Mouse (Mus musculus): Measurements from ENCODE around the gene Sel1l2. TPM values are rescaled to one million over a fixed set of nuclear protein-coding genes. Genes with fewer than 3 reads are reported as not detected.

Gene Sel1l2
- total RNA-seq (2021), result not detected
- long read RNA-seq, experiment 1, partial matches to known transcripts, result 0 of 5 reads
- long read RNA-seq, experiment 1, other reads (novel, unspliced or antisense), result 5 of 5 reads
- long read RNA-seq, experiment 2, partial matches to known transcripts, result 0 of 4 reads
- long read RNA-seq, experiment 2, other reads (novel, unspliced or antisense), result 4 of 4 reads

GRCm38 (mm10) chr2:140389525-140389924, at the start of gene Sel1l2:
Gene Sel1l2, minus strand, starts transcription at chr2:140389706.
- DNase-seq, result no peak

GRCm38 (mm10) chr2:140439081-140439480, 49.6 kb upstream of the Sel1l2 start:
- DNase-seq, result no peak

DNA sequence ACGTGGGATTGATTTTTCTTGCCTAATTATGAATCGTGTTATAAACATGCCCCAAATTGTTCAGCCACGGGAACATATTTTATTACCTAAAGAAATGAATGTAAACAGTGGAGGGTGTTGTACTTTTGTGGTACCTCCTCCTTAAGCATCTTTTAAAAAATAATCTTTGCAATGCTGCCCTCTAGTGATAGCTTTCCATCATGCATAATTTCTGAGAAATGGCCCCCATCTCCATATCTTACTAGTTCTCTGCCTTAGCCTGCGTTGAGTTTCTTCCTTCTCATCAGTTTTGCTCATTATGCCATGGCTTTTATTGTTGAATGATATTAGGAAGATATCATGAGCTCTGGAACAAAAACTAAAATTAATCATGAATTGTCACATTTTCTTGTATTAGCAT, 37.8 kb upstream of the Sel1l2 start:
- no peak for DNase-seq

- DNase-seq, result no peak
Observed at GRCm38 (mm10) chr2:140425844-140426243, 36.3 kb upstream of the Sel1l2 start.

DNA sequence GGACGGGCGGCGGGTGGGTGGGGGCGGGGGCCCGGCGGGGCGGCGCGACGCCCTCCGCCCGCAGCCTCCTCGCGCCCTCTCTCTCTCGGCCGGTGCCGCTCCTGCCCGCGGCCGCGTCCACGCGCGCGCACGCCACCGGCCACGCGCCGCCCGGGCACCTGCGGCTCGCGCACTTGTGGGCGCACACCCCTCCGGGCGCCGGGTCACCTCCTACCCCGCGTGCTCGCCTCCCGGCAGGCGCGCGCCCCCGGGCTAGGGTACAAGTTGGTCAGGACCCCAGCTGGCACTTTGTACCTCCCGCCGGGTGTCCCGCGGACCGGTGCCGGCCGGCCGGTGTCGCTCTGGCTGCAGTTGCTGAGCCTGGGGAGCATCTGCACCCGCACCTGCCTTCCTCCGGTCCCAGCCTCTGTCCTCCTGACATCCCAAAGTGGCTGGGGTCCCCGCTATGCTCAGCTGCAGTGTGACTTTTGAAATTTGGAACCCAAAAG, 6.3 kb upstream of the Sel1l2 start:
- DNase-seq, result peak; percentile 43

GRCm38 (mm10) chr2:140395179-140395578, 5.7 kb upstream of the Sel1l2 start, which contains the start of gene Macrod2:
Gene Macrod2, plus strand, starts transcription at chr2:140395309.
- DNase-seq, result peak; percentile 98

DNA sequence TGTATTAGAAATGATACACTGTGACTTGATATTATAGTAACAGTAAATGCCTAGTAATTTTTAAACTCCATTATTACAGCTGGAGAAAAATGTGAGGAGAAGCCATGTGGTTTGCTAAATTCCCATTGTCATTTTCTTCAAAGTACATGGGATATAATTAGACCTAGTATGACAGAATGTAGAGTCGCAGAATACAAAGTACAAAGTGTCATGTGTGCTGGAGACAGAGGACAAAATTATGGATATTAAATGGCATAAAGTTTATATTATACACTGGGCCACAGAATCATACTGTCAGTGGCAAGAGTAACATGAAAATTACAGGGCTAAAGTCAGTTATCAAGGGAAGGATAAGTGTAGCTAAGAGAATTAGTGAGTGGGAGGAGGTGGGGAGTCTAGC, 24.7 kb downstream of the Sel1l2 start:
- DNase-seq, result no peak

- no peak for DNase-seq
Observed at GRCm38 (mm10) chr2:140359905-140360304, 29.6 kb downstream of the Sel1l2 start.

GRCm38 (mm10) chr2:140342394-140342793, 47.1 kb downstream of the Sel1l2 start:
- no peak for DNase-seq

GRCm38 (mm10) chr2:140330508-140331306, 58.8 kb downstream of the Sel1l2 start:
- no peak for DNase-seq

DNA sequence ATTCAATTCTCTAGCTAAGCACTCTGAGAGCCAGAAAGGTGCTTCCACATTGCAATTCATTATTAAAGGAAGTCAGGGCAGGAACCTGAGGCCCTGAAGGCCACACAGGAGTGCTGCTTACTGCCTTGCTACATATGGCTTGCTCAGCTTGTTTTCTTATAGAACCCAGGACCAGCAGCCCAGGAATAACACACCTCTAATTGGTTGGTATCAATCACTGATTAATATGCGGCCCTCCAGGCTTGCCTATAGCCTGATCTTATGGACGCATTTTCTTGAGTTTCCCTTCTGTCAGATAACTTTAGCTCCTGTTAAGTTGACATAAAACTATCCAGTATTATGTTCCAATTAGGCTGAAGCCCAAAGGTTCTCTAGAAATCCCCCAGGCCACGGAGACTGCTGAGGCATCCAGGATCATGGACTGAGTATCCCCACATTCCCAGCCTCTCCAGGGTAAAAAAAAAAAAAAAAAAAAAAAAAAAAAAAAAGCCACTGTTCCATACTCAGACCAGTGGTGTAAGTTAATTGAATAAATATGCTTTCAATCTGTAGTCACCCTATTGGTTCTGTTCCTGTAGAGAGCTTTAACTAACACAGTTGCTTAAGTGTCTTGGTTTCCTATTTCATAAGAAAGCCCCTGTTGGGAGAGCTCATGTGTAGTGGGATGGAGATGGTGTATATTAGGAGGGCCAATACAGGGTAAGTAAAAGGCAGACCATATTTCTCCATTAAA, 86.4 kb downstream of the Sel1l2 start:
- no peak for DNase-seq

- DNase-seq, result no peak
Observed at GRCm38 (mm10) chr2:140297155-140297554, 92.4 kb downstream of the Sel1l2 start.

- DNase-seq, result no peak
Observed at GRCm38 (mm10) chr2:140293820-140294219, 95.7 kb downstream of the Sel1l2 start.

DNA sequence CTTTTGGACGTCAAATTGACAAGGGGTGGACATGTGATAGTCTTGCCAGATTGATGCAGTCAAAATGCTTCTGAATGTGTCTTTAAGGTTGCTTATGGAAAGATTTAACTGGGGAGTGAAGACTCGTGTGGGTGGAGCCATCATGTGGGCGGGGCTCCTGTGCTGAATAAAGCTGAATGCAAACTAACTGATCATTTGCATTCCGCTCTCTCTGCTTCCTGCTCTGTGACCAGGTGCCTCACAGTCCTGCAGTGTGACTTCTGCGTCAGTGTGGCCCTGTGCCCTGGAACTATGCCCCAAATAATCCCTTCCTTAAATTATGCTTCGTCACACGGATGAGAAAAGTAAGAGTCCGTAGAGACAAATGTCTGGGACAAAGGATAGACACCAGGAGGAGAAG, 108.7 kb downstream of the Sel1l2 start:
- DNase-seq, result no peak

DNA sequence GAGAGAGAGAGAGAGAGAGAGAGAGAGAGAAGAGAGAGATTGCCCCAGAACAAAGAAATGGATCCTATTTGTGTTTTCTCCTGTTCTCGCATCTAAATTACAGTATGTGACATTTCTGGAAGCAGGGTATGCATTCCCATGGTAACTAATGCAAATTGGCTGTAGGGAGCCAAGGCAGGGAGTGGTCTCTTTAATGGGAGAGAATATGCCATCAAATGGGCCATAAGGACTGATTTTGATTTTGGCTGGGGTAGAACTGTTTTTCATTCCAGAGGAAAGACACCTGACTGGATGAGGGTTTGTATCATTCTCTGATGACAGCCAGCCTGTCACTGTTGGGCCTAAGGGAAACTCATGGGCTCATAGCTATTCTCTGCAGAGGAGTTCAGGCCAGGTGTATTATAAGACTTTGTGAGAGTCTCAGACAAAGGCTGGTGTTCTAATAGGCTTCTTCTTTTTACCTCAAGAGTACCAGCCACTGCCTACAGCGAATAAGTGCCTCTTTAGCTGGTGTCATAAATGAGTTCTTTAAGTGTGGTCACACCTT, 133.8 kb downstream of the Sel1l2 start:
- no peak for DNase-seq

DNA sequence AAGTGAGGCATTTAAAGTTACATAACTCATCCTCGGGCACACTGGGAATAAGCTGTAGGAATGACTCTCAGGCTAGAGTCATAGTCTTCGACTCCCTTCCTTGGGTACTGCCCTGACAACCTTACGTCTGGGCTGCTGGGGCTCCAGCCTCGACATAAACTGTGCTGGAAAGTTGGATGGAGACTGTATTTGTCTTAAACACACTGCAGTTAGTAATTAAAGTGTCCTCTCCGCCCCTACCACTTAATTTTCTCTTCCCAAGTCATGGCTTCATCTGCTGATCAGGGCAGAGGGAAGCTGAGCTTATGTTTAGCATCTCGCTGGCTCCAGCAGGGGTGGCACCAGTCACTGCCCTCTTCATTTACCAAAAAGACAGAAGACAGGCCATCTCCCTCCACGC, 135.2 kb downstream of the Sel1l2 start:
- DNase-seq, result no peak

- DNase-seq, result no peak
Observed at GRCm38 (mm10) chr2:140243105-140243504, 146.4 kb downstream of the Sel1l2 start.

DNA sequence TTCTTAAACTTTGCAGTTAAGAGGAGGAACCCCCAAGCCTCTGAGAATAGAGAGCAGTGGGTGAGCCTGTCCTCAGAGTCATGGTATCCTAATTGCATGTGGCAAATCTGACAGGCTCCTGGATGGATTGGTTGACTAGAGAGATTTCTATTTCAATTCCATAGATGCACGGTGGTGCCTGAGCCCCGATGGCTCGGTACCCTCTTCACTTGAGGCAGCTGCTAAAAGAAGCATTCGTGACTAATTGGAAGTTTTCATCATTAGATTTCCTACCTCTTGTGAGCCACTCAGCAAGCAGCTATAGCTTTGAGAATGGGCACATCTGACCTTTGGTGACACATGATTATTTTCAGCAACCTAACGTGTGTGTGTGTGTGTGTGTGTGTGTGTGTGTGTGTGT, 147.1 kb downstream of the Sel1l2 start:
- DNase-seq, result no peak

DNA sequence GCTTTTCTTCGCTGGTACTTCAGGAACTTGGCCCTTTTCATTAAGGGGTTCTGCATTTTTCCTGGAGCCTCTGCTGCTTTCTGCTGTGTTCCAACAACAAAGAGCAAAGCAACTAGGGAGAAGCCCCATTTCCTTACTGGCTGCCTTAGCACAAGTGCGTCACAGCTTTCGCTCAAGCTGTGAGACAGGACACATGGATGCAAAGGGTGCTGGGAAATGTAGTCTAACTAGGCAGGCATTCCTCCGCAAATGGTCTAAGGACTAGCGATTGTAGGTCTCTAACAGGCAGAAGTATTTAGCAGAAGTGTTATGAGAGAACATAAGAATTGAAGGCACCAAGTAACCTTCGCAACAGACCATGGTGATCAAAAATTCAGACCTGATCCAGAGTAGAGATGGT, 152.3 kb downstream of the Sel1l2 start:
- DNase-seq, result no peak

DNA sequence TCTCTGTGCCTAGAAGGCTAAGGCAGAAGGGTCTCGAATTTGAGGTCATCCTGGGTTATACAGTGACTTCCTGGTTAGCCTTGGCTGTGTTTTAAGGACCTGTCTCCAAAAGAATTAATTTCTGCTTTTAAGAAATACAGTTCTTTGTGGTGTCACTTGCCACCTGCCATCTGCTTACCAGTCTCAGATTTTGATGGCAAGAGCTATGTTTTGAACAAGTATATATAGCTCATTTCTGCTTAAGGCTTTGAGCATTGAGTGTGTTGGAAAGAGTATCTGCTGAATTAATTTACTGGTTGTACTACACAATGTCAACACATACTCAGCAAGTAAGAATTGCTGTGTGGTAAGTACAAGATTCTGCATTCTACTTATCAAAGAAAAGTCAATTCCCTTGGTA, 159.2 kb downstream of the Sel1l2 start:
- DNase-seq, result no peak

DNA sequence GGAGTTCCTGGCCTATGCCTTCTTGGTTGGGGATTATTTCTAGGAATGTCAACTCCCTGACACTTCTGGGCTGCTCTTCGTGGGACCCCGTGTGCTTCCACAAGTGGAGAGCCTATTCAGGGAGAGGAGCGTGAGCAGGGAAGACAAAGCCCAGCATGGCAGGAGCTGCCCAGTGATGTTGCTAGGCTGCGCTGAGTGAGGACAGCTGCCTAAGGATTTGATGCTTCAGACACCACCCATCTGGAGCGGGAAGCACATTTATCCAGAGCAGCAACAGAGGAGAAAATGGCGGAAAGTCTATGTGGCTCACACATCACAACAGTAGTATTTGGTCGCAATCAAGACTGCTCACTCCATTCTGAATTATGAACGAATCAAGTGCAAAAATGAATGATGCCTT, 169.2 kb downstream of the Sel1l2 start:
- no peak for DNase-seq

DNA sequence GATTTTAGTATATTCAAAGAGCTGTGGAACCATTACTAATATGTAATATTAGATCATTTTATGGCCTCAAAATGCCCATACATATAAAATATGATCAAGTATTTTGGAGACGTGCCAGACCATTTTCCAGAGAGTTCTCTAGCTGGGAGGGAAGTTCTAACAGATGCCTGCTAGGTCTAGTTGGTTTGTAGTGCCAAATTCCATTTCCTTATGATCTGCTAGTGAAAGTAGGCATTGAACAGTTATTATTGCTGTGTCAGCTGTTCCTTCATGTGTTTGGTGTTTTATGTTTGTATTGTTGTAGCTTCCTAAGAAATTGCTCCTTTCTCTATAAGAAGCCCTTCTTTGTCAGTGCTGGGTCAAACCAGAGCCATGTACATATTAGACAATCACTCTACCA, 173.5 kb downstream of the Sel1l2 start:
- no peak for DNase-seq

GRCm38 (mm10) chr2:140215415-140215814, 174.1 kb downstream of the Sel1l2 start:
- DNase-seq, result no peak

Measured in adrenal gland, postnatal 10 days (tissue).